Mouse (Mus musculus) hindbrain, embryonic 11.5 days (tissue): ENCODE measurements around the gene Cdh24. TPM values are rescaled to one million over a fixed set of nuclear protein-coding genes. Genes with fewer than 3 reads are reported as not detected.
A peak's percentile ranks its signal among the peaks of the same experiment; 100 is the strongest.

Experiments
- ATAC-seq: fragments of 200-750 bp; cut with Nextera tagmentation; 2 replicates; pipeline ENCODE4 v1.8.0; 2017; ENCODE audit warnings: mild to moderate bottlenecking, moderate TSS enrichment, moderate library complexity; ENCODE audit not compliant: low FRiP score
- DNase-seq: peaks from one replicate; pipeline ENCODE4 v3.0.0-alpha.2; 2015; ENCODE audit warnings: low spot score
- H3K27ac ChIP-seq: fragments of 300-500 bp; sonication (generic); 2 replicates; pipeline ENCODE4 v1.5.1; 2014; ENCODE audit warnings: mild to moderate bottlenecking, low read depth, low read length
- H3K27me3 ChIP-seq: fragments of 300-500 bp; sonication (generic); 2 replicates; pipeline ENCODE4 v1.6.1; 2014; ENCODE audit warnings: mild to moderate bottlenecking, low read length, moderate library complexity, mixed read lengths; ENCODE audit not compliant: control insufficient read depth, insufficient read depth
- H3K36me3 ChIP-seq: fragments of 300-500 bp; sonication (generic); 2 replicates; pipeline ENCODE4 v1.6.1; 2014; ENCODE audit warnings: mild to moderate bottlenecking, low read length, moderate library complexity, mixed read lengths; ENCODE audit not compliant: control insufficient read depth, insufficient read depth
- H3K4me1 ChIP-seq: fragments of 300-500 bp; sonication (generic); replicated peaks from 2 replicates; pipeline ENCODE4 v1.6.1; 2014; ENCODE audit warnings: low read length, mixed read lengths; ENCODE audit not compliant: control insufficient read depth, insufficient read depth
- H3K4me2 ChIP-seq: fragments of 300-500 bp; sonication (generic); replicated peaks from 2 replicates; pipeline ENCODE4 v1.6.1; 2014; ENCODE audit warnings: mild to moderate bottlenecking, low read depth, low read length
- H3K4me3 ChIP-seq: fragments of 300-500 bp; sonication (generic); 2 replicates; pipeline ENCODE4 v1.5.1; 2014; ENCODE audit warnings: low read depth, low read length
- H3K9ac ChIP-seq: fragments of 300-500 bp; sonication (generic); 2 replicates; pipeline ENCODE4 v1.6.1; 2014; ENCODE audit warnings: low read depth, low read length
- H3K9me3 ChIP-seq: fragments of 300-500 bp; sonication (generic); 2 replicates; pipeline ENCODE4 v1.6.1; 2016; ENCODE audit warnings: low read length; ENCODE audit not compliant: control insufficient read depth
- WGBS: fragments of 180-500 bp; shearing (Covaris S2); extraction: QIAGEN DNeasy Blood & Tissue Kit; methylation state at CpG from one replicate; pipeline ENCODE4 v1.1.7; 2014; 5-methylcytosine and 5-hydroxymethylcytosine counted together
- polyA plus RNA-seq: library from polyadenylated mRNA; unstranded; fragments of >200 nt; fragmentation: Nextera tagmentation; extraction: Ambion mirVana; gene quantifications from 2 replicates; pipeline ENCODE4 v1.2.1, GENCODE M21; 2014

Gene Cdh24
- polyA plus RNA-seq = 5.6 and 8.1 TPM in 2 replicates

- no peaks in the 10 kb centered on the region for H3K9me3 ChIP-seq
- peaks cover 25% of the 10 kb centered on the region for H3K36me3 ChIP-seq
- H3K27me3 ChIP-seq = no peaks in the 10 kb centered on the region
- peak within 1 kb of the TSS; percentile 86 for H3K4me2 ChIP-seq
- peak; percentile 97 for DNase-seq
- WGBS = under 1% methylated on average over 45 of the region's 52 CpGs
- H3K4me3 ChIP-seq = peak within 1 kb of the TSS; percentile 74
- peak within 1 kb of the TSS; percentile 98 for H3K9ac ChIP-seq
- H3K27ac ChIP-seq = peak within 1 kb of the TSS; percentile 79
- peaks cover 4% of the 10 kb centered on the region for H3K4me1 ChIP-seq
- peak; percentile 94 for ATAC-seq
These were observed at the start of gene Cdh24 for GRCm38 (mm10) chr14:54641305-54641969. TSS of gene Cdh24 (minus strand) at chr14:54641364.

DNA sequence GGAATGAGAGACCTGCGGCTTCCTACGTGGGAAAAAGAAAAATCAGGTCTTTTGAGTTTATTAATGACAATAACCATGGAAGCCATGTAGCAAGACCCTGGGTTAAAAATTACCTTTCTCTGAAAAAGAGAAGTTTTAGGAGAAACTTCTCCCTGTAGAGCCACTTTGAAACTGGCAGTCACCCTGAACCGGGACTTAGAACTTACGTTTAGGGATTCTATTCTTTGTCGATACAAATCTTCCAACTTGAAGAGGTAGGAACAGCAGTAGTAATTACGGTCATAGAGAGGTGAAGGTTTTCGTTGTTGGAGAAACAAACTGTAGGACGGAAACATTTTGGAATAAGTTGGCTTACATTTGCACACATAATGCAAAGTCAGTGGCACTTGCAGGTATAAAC lies 46.1 kb upstream of the Cdh24 start:
- Histone ChIP-seq H3K4me3 (peak overlapping the region; percentile 84), H3K4me1 (no peaks in the 10 kb centered on the region; the same call in 1 of the 2 replicates), H3K36me3 (0 out of 2 replicates have a peak, but pooled peaks cover 7% of the 10 kb centered on the region), H3K4me2 (peak overlapping the region; percentile 67), H3K27me3 (no peaks in the 10 kb centered on the region), H3K9me3 (no peaks in the 10 kb centered on the region), H3K9ac (peak overlapping the region; percentile 76), H3K27ac (no peak overlapping the region)
- ATAC-seq (no peak), DNase-seq (no peak)
- WGBS = 5% methylated on average over 8 of the region's 8 CpGs

GRCm38 (mm10) chr14:54686522-54687143 lies 45.5 kb upstream of the Cdh24 start, which contains the start of gene Acin1:
TSS of gene Acin1 (minus strand) at chr14:54686931.
- H3K36me3 ChIP-seq = 0 out of 2 replicates have a peak, but pooled peaks cover 7% of the 10 kb centered on the region

GRCm38 (mm10) chr14:54686063-54686521 lies 44.9 kb upstream of the Cdh24 start, which contains the start of gene 1700123O20Rik:
TSS of gene 1700123O20Rik (plus strand) at chr14:54686216.
- peak within 1 kb of the TSS; percentile 92 for H3K27ac ChIP-seq
- peak; percentile 88 for DNase-seq
- H3K4me1 ChIP-seq = no peaks in the 10 kb centered on the region; the same call in 1 of the 2 replicates
- H3K9me3 ChIP-seq = no peaks in the 10 kb centered on the region
- H3K36me3 ChIP-seq = 0 out of 2 replicates have a peak, but pooled peaks cover 7% of the 10 kb centered on the region
- H3K27me3 ChIP-seq = no peaks in the 10 kb centered on the region
- H3K4me3 ChIP-seq = peak within 1 kb of the TSS; percentile 84
- H3K9ac ChIP-seq = peak within 1 kb of the TSS; percentile 94
- 0% methylated on average over 39 of the region's 41 CpGs for WGBS
- peak within 1 kb of the TSS; percentile 67 for H3K4me2 ChIP-seq
- peak; percentile 83 for ATAC-seq

More at GRCm38 (mm10) chr14:54686522-54687143, 45.5 kb upstream of the Cdh24 start, which contains the start of gene Acin1:
- H3K9ac ChIP-seq = peak within 1 kb of the TSS; percentile 94
- H3K27ac ChIP-seq = peak within 1 kb of the TSS; percentile 92
- ATAC-seq (peak; percentile 98), DNase-seq (peak; percentile 100)
- H3K27me3 ChIP-seq = no peaks in the 10 kb centered on the region
- no peaks in the 10 kb centered on the region for H3K9me3 ChIP-seq
- H3K4me3 ChIP-seq = peak within 1 kb of the TSS; percentile 84
- WGBS = under 1% methylated on average over 44 of the region's 44 CpGs
- peak within 1 kb of the TSS; percentile 67 for H3K4me2 ChIP-seq
- H3K4me1 ChIP-seq = no peaks in the 10 kb centered on the region; the same call in 1 of the 2 replicates

DNA sequence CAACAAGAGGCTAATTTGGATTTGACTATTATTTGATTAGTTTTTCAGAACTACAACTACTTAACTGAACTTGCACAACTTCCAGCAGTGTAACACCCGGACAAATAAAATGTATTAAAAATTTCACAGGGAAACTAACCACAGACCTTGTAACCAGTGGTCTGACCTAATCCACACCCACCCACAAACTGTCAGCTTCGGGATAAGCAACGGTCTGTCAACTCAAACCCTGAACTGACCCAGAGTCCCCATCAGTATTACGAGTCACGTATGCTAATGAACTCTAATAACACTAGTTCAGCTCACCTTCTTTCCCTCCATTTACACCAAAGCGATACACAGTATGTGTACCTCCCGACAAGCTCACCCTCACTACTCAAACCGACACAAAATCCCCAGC lies 44.3 kb upstream of the Cdh24 start:
- WGBS = 13% methylated on average over 8 of the region's 8 CpGs
- no peak overlapping the region for H3K27ac ChIP-seq
- H3K9me3 ChIP-seq = no peaks in the 10 kb centered on the region
- no peaks in the 10 kb centered on the region for H3K27me3 ChIP-seq
- no peak for DNase-seq
- 0 out of 2 replicates have a peak, but pooled peaks cover 1% of the 10 kb centered on the region for H3K36me3 ChIP-seq
- H3K4me3 ChIP-seq = peak overlapping the region; percentile 84
- H3K4me1 ChIP-seq = no peaks in the 10 kb centered on the region; the same call in 1 of the 2 replicates
- peak overlapping the region; percentile 64 for H3K4me2 ChIP-seq
- 0 out of 2 replicates have a peak, but pooled peaks have one; percentile 4 for ATAC-seq
- peak overlapping the region; percentile 94 for H3K9ac ChIP-seq

DNA sequence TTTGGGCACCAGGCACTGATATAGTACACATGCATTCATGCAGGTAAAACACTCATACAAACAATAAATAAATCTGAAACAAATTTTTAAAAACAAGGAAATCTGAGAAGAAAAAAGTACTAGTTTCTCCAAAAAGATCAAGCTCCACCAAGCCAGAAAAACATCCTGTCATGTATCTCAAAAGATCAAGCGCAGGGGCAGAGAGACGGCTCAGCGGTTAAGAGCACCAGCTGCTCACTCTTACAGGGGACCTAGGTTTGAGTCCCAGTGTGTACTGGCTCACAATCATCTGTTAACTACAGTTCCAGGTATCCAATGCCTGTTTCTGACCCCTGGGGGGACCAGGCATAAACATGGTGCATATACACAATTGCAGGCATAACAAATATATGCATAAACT lies 41.2 kb upstream of the Cdh24 start:
- WGBS = 96% methylated on average over 3 of the region's 3 CpGs
- Histone ChIP-seq H3K27me3 (no peaks in the 10 kb centered on the region), H3K36me3 (no peaks in the 10 kb centered on the region), H3K4me3 (no peak overlapping the region), H3K9ac (no peak overlapping the region), H3K4me2 (no peak overlapping the region), H3K4me1 (no peaks in the 10 kb centered on the region), H3K9me3 (no peaks in the 10 kb centered on the region), H3K27ac (no peak overlapping the region)
- no peak for ATAC-seq
- DNase-seq = no peak

DNA sequence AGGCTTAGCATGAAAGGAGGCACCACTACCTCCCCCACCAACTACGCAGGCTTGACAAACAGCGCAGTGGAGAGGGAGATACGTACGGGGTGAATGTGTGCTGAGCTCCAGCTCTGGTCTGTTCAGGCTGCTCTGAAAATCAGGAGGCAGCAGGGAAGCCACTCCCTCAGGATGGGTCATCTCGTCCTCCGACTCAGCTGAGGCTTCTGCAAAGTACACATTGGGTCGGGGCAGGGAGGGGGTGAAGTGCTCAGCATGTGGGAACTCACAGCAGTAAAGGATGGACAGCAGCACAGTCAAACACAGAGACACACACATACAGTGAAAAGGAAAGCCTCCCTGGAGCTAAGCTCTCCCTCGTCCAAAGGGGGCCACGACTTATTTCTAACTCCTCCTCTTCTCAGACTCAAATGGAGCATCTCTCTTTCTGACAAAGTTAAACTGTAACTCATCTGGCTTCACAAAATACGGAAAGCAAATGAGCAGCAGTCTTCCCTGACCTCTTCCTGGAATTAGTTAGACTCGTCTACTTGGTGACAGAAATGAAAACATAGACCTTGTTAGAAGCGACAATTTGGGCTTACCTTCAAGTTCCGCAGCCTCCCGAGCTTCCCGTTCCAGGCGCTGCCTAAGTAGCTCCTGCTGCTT lies 37.6 kb upstream of the Cdh24 start:
- H3K4me1 ChIP-seq = no peaks in the 10 kb centered on the region
- no peak overlapping the region for H3K4me2 ChIP-seq
- no peaks in the 10 kb centered on the region for H3K9me3 ChIP-seq
- H3K27ac ChIP-seq = no peak overlapping the region
- no peaks in the 10 kb centered on the region for H3K27me3 ChIP-seq
- WGBS = 86% methylated on average over 16 of the region's 16 CpGs
- no peak overlapping the region for H3K9ac ChIP-seq
- no peak overlapping the region for H3K4me3 ChIP-seq
- no peak for DNase-seq
- no peaks in the 10 kb centered on the region for H3K36me3 ChIP-seq
- ATAC-seq = no peak

GRCm38 (mm10) chr14:54676290-54676689 lies 35.1 kb upstream of the Cdh24 start:
- no peak for ATAC-seq
- H3K9ac ChIP-seq = no peak overlapping the region
- H3K4me3 ChIP-seq = no peak overlapping the region
- no peaks in the 10 kb centered on the region for H3K4me1 ChIP-seq
- no peak overlapping the region for H3K27ac ChIP-seq
- H3K4me2 ChIP-seq = no peak overlapping the region
- no peaks in the 10 kb centered on the region for H3K9me3 ChIP-seq
- 96% methylated on average over 5 of the region's 5 CpGs for WGBS
- DNase-seq = no peak
- no peaks in the 10 kb centered on the region for H3K27me3 ChIP-seq
- 0 out of 2 replicates have a peak, but pooled peaks cover 2% of the 10 kb centered on the region for H3K36me3 ChIP-seq
